Mouse (Mus musculus) stomach, postnatal 0 days (tissue): ENCODE measurements around the gene Chrna9.

ENCODE experiments used
- CTCF ChIP-seq: IDR thresholded peaks from 2 replicates; pipeline ENCODE4 v1.5.1; 2016; ENCODE audit warnings: antibody characterized with exemption, low read depth, mild to moderate bottlenecking, moderate library complexity
- EP300 ChIP-seq: optimal IDR thresholded peaks from 2 replicates; pipeline ENCODE3; 2016; ENCODE audit warnings: antibody characterized with exemption

DNA sequence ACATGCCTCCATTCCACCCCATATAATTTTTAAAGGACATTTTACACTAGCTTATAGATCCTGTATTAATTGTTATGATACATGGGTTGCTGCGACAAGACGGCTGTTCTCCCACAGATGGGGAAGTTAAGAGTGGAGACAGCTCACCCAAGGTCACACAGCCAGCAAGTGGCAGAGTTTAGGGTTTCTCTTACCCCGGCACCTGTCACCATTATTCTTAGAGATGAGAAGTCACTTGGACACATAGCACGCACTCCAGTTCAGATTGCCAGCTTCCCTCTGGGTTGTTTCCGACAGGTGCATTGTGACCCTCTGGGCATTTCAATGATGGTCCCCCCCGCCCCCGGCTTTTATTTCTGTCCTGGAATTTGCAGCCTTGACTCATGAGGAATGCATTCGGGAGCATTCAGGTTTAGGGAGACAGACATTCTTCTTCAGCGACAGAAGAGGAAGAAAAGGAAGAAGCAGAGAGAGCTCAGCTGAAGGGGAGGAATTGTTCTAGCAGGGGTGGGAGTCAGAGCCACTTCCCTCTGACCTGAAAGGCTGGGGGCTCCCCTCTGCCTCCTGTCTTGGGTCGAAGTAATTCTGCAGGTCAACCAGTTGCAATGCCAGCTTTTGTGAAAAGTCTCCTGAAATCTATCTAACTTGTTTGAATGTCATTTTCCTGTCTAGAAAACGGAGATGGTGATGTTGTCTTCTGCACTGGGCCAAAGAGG is 2.4 kb downstream of the Chrna9 start:
- TF ChIP-seq CTCF, result no peak
- TF ChIP-seq EP300, result no peak
